Mouse (Mus musculus) heart, embryonic 16.5 days (tissue): ENCODE data around the gene Klhdc2. TPM values are rescaled to one million over a fixed set of nuclear protein-coding genes. Genes with fewer than 3 reads are reported as not detected.

Source experiments
- ATAC-seq: fragments of 200-750 bp; cut with Nextera tagmentation; replicated peaks from 2 replicates; pipeline ENCODE4 v1.8.0; 2017; ENCODE audit warnings: moderate number of reproducible peaks; ENCODE audit not compliant: insufficient read depth, low FRiP score; ENCODE audit errors: extremely low read depth
- H3K27ac ChIP-seq: fragments of 300-500 bp; sonication (generic); 2 replicates; pipeline ENCODE4 v1.5.1; 2014; ENCODE audit warnings: mild to moderate bottlenecking, low read length, control low read depth, moderate library complexity
- H3K27me3 ChIP-seq: fragments of 300-500 bp; sonication (generic); 2 replicates; pipeline ENCODE4 v1.6.1; 2014; ENCODE audit warnings: low read length, mixed read lengths; ENCODE audit not compliant: control insufficient read depth, insufficient read depth
- H3K36me3 ChIP-seq: fragments of 300-500 bp; sonication (generic); 2 replicates; pipeline ENCODE4 v1.6.1; 2014; ENCODE audit not compliant: control insufficient read depth, insufficient read depth
- H3K4me1 ChIP-seq: fragments of 300-500 bp; sonication (generic); 2 replicates; pipeline ENCODE4 v1.6.1; 2014; ENCODE audit warnings: low read length, mixed read lengths; ENCODE audit not compliant: control insufficient read depth, insufficient read depth
- H3K4me2 ChIP-seq: fragments of 300-500 bp; sonication (generic); 2 replicates; pipeline ENCODE4 v1.6.1; 2014; ENCODE audit warnings: low read depth, mild to moderate bottlenecking, control low read depth, low read length
- H3K4me3 ChIP-seq: fragments of 300-500 bp; sonication (generic); 2 replicates; pipeline ENCODE4 v1.5.1; 2014; ENCODE audit warnings: mild to moderate bottlenecking, control low read depth, low read length
- H3K9ac ChIP-seq: fragments of 300-500 bp; sonication (generic); 2 replicates; pipeline ENCODE4 v1.6.1; 2014; ENCODE audit warnings: low read length, control low read depth
- H3K9me3 ChIP-seq: fragments of 300-500 bp; sonication (generic); replicated peaks from 2 replicates; pipeline ENCODE4 v1.6.1; 2016; ENCODE audit warnings: low read length; ENCODE audit not compliant: control insufficient read depth
- WGBS: fragments of 180-500 bp; shearing (Covaris S2); extraction: QIAGEN DNeasy Blood & Tissue Kit; methylation state at CpG from one replicate; pipeline ENCODE4 v1.1.7; 2014; 5-methylcytosine and 5-hydroxymethylcytosine counted together
- polyA plus RNA-seq: library from polyadenylated mRNA; unstranded; fragments of >200 nt; fragmentation: Nextera tagmentation; extraction: Ambion mirVana; gene quantifications from 2 replicates; pipeline ENCODE4 v1.2.1, GENCODE M21; 2015

Klhdc2 gene
- polyA plus RNA-seq, 1 experiment from 2014 or later: 117 TPM

DNA sequence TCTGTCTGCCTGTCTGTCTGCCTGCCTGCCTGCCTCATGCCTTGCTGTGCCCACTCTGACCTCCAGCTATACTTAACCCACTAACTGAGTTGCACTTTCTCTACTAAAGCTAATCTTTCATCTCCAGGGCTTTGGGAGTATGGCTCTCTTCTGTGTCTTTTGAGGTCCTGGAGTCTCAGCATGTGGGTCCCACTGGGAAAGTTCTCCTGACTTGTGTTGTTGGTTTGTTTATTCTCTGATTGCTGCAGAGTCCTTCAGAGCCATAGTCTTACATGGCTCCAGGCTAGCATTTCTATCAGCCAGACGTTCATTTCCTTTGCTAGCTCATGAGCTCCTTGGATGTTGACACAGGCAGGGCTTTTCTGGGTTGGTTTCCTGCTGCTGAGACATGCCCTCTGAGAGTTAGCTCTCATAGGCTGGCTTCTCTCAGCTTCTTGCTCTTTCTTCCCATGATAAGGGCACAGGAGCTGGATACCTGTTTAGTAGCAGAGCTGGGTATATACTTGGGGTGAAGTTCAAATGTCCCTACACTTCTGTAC is 16.5 kb upstream of the Klhdc2 start:
- Histone ChIP-seq H3K4me1 (no peaks in the 10 kb centered on the region), H3K4me2 (no peak overlapping the region), H3K27ac (peak overlapping the region; percentile 19; the same call in 1 of the 2 replicates), H3K4me3 (no peak overlapping the region), H3K36me3 (no peaks in the 10 kb centered on the region), H3K9me3 (no peaks in the 10 kb centered on the region), H3K9ac (no peak overlapping the region), H3K27me3 (no peaks in the 10 kb centered on the region)
- WGBS: 22% methylated on average over 1 of the region's 1 CpGs
- ATAC-seq: peak; percentile 41

- 93% methylated on average over 3 of the region's 3 CpGs for WGBS
- no peaks in the 10 kb centered on the region for H3K9me3 ChIP-seq
- ATAC-seq: no peak
- no peaks in the 10 kb centered on the region for H3K36me3 ChIP-seq
- no peak overlapping the region for H3K4me2 ChIP-seq
- no peak overlapping the region for H3K27ac ChIP-seq
- H3K27me3 ChIP-seq: no peaks in the 10 kb centered on the region
- no peaks in the 10 kb centered on the region for H3K4me1 ChIP-seq
- no peak overlapping the region for H3K9ac ChIP-seq
- H3K4me3 ChIP-seq: no peak overlapping the region
Measured at GRCm38 (mm10) chr12:69280915-69281314, 15.6 kb upstream of the Klhdc2 start.

- ATAC-seq: no peak
- WGBS: 78% methylated on average over 7 of the region's 7 CpGs
- Histone ChIP-seq H3K36me3 (no peaks in the 10 kb centered on the region), H3K27ac (no peak overlapping the region), H3K27me3 (no peaks in the 10 kb centered on the region), H3K9me3 (no peaks in the 10 kb centered on the region), H3K4me3 (no peak overlapping the region), H3K4me1 (no peaks in the 10 kb centered on the region), H3K9ac (no peak overlapping the region), H3K4me2 (no peak overlapping the region)
Measured at GRCm38 (mm10) chr12:69283146-69283545, 13.3 kb upstream of the Klhdc2 start.

GRCm38 (mm10) chr12:69287535-69287934 is 8.9 kb upstream of the Klhdc2 start:
- no peaks in the 10 kb centered on the region for H3K27me3 ChIP-seq
- H3K4me3 ChIP-seq: no peak overlapping the region
- no peaks in the 10 kb centered on the region for H3K36me3 ChIP-seq
- H3K9me3 ChIP-seq: no peaks in the 10 kb centered on the region
- ATAC-seq: no peak
- no peak overlapping the region for H3K4me2 ChIP-seq
- WGBS: 84% methylated on average over 8 of the region's 8 CpGs
- H3K9ac ChIP-seq: no peak overlapping the region
- no peaks in the 10 kb centered on the region for H3K4me1 ChIP-seq
- no peak overlapping the region for H3K27ac ChIP-seq

DNA sequence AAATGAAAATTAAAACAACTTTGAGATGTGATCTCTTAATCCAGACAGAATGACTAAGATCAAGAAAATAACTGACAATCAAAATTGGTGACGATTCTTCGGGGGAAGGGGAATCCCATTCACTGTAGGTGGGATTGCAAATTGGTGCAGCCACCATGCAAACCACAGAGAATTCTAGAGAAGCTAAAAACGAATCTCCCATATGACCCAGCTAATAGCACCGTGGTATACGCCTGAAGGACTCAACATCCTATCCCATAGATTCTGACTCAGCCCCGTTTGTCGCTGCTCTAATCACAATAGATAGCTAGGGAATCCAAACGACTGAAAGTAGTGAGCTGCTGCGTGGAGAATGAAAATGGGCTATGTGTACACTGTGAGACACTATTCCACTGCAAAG is 7.8 kb upstream of the Klhdc2 start:
- 61% methylated on average over 9 of the region's 9 CpGs for WGBS
- H3K4me2 ChIP-seq: no peak overlapping the region
- H3K9me3 ChIP-seq: no peaks in the 10 kb centered on the region
- H3K36me3 ChIP-seq: no peaks in the 10 kb centered on the region
- H3K4me3 ChIP-seq: no peak overlapping the region
- no peak overlapping the region for H3K27ac ChIP-seq
- H3K4me1 ChIP-seq: no peaks in the 10 kb centered on the region
- no peak for ATAC-seq
- no peak overlapping the region for H3K9ac ChIP-seq
- H3K27me3 ChIP-seq: no peaks in the 10 kb centered on the region

DNA sequence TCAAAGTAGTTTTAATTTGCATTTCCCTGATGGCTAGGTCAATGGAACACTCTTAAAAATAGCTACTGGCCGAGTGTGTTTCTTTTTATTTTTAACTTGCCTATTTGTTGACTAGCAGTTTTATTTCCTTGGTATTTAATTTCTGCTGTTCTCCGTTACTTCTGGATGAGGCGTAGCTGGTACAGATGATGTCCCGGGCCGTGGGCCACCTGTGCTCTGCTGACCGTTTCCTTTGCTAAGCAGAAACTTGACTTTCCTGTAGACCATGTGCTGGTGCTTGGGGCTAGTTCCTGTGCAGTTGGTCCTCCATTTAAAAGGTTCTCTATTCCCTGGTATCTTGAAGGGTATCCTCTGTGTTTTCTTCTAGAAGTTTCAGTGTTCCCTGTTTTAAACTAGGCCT is 4.1 kb upstream of the Klhdc2 start:
- no peak for ATAC-seq
- WGBS: 80% methylated on average over 6 of the region's 6 CpGs
- no peak overlapping the region for H3K9ac ChIP-seq
- H3K27ac ChIP-seq: no peak overlapping the region
- H3K27me3 ChIP-seq: no peaks in the 10 kb centered on the region
- H3K9me3 ChIP-seq: no peaks in the 10 kb centered on the region
- no peak overlapping the region for H3K4me2 ChIP-seq
- H3K4me3 ChIP-seq: no peak overlapping the region
- 0 out of 2 replicates have a peak, but pooled peaks cover 3% of the 10 kb centered on the region for H3K4me1 ChIP-seq
- no peaks in the 10 kb centered on the region for H3K36me3 ChIP-seq

DNA sequence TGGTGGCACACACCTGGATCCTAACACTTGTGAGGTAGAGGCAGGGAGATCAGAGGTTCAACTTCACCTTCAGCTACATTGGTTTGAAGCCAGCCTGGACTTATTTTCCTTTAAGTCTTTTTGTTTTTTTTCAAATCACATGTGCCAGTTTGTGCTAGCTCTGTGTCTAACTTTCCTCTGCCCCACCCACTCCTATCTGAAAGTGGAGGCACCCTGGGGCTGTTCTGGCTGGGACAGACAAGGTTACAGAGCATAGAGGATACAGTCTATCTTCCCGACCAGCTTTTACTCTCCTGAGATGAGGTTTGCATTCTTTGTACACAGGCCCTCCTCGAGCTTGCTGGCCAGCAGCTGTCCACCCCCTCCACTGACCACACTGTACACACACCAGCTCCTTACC is 2.7 kb upstream of the Klhdc2 start:
- Histone ChIP-seq H3K4me1 (peaks cover 13% of the 10 kb centered on the region), H3K36me3 (no peaks in the 10 kb centered on the region), H3K27me3 (no peaks in the 10 kb centered on the region), H3K9me3 (no peaks in the 10 kb centered on the region), H3K4me2 (no peak overlapping the region), H3K9ac (no peak overlapping the region), H3K27ac (no peak overlapping the region), H3K4me3 (no peak overlapping the region)
- no peak for ATAC-seq
- 39% methylated on average over 2 of the region's 2 CpGs for WGBS

GRCm38 (mm10) chr12:69294936-69295335 is 1.5 kb upstream of the Klhdc2 start:
- Histone ChIP-seq H3K36me3 (no peaks in the 10 kb centered on the region), H3K27ac (no peak overlapping the region), H3K27me3 (no peaks in the 10 kb centered on the region), H3K9me3 (no peaks in the 10 kb centered on the region), H3K4me3 (no peak overlapping the region), H3K9ac (no peak overlapping the region), H3K4me1 (peaks cover 21% of the 10 kb centered on the region), H3K4me2 (no peak overlapping the region)
- no peak for ATAC-seq
- 73% methylated on average over 2 of the region's 2 CpGs for WGBS

GRCm38 (mm10) chr12:69295651-69296050 is 830 bp upstream of the Klhdc2 start:
- no peak for ATAC-seq
- Histone ChIP-seq H3K4me2 (peak overlapping the region; percentile 70), H3K27ac (peak overlapping the region; percentile 92; the same call in 1 of the 2 replicates), H3K4me3 (peak overlapping the region; percentile 78; the same call in 1 of the 2 replicates), H3K27me3 (no peaks in the 10 kb centered on the region), H3K36me3 (no peaks in the 10 kb centered on the region; the same call in 1 of the 2 replicates), H3K9ac (peak overlapping the region; percentile 89), H3K9me3 (no peaks in the 10 kb centered on the region), H3K4me1 (peaks cover 21% of the 10 kb centered on the region)
- WGBS: 74% methylated on average over 4 of the region's 4 CpGs
